Mouse (Mus musculus): ENCODE data around the gene Cyp2d10. TPM values are rescaled to one million over a fixed set of nuclear protein-coding genes. Genes with fewer than 3 reads are reported as not detected.
A peak's percentile ranks its signal among the peaks of the same experiment; 100 is the strongest.
"Not testable (repeated sequence)": the region's sequence is repeated elsewhere in the genome, so short reads cannot be mapped to it uniquely, and the experiment has no call there.

Cyp2d10 gene
- total RNA-seq (2015): not detected in 2 replicates
- not detected in 2 replicates for total RNA-seq (2017)

DNA sequence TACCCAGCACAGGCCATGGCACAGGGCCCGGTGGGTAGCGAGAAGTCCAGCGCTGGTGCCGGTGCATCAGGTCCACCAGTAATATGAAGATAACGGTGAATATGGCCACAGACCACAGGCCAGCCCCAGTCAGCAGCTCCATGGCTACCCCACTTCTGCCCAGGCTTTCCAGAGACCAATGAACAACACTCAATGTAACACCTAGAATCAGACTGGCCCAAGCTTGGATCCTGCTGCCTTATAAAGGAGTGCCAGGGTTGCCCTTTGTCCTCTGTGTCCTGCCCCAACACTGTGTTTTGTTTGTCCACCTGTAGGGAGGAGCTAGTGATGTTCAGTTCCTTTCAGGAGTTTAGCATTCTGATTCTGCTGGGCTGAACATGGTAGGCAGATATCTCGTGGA is at the start of gene Cyp2d10:
TSS of gene Cyp2d10 (minus strand) at position 215 of the 400 bp plus-strand sequence.
- no peak for ATAC-seq (ENCODE audit: poor library complexity, severe bottlenecking)

DNA sequence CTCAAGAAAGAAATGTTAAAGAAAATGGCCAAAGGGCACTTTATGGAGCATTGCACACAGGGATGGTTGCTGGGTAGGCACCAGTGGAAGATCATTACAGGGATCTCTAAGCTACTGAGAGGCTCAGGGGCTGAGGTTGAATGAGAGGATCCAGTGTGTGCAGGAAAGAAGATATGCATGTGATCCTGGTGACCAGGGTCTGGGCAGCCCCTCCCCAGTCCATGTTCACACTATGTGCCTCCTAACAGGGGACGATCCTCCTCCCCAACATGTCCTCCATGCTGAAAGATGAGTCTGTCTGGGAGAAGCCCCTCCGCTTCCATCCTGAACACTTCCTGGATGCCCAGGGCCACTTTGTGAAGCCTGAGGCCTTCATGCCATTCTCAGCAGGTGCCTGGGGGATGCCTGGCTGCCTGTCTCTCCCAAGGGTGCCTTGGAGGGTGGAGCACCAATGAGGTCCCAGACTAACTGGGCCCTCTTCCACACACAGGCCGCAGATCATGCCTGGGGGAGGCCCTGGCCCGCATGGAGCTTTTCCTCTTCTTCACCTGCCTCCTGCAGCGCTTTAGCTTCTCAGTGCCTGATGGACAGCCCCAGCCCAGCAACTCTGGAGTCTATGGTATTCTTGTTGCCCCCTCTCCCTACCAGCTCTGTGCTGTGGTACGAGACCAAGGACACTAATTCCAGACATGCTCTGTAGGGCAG is 49.2 kb upstream of the Cyp2d10 start:
- ATAC-seq (ENCODE audit: poor library complexity, severe bottlenecking): not testable (repeated sequence)

DNA sequence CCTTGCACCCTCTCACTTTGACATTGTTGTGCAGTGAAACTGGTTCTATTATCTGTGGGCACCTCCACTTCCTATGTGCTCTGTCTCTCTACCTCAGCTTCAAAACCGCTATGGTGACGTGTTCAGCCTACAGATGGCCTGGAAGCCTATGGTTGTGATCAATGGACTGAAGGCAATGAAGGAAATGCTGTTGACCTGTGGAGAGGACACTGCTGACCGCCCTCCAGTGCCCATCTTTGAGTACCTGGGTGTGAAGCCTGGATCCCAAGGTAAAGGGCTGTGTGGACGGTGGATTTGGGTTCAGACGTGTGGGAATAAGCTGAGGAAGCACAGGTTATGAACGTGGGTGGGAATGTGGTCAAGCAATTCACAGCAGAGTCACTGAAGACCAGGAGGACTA is 46.5 kb upstream of the Cyp2d10 start:
- not testable (repeated sequence) for ATAC-seq (ENCODE audit: poor library complexity, severe bottlenecking)

- not testable (repeated sequence) for ATAC-seq (ENCODE audit: poor library complexity, severe bottlenecking)
Measured at GRCm38 (mm10) chr15:82452133-82452532, 45.1 kb upstream of the Cyp2d10 start.

DNA sequence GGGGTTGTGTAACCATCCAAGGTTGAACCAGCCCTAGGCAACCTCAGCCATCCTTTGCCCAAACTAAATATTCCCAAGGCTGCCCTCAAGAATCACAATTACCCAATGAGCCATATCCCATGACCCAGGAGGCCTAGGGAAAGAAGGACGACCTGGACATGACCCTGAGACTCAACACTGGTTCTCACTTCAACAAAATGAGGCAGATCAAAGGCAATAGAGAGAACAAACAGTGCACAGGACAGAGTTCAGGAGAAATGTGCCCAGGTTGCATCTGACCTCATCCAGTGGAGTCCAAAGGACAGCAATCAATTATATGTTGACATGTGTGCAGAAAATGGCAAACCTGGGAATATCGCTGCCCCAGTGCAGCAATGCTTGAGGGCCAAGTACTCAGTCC is 43.0 kb upstream of the Cyp2d10 start:
- ATAC-seq (ENCODE audit: poor library complexity, severe bottlenecking): not testable (repeated sequence)

GRCm38 (mm10) chr15:82445196-82445595 is 38.2 kb upstream of the Cyp2d10 start:
- ATAC-seq (ENCODE audit: poor library complexity, severe bottlenecking): no peak

DNA sequence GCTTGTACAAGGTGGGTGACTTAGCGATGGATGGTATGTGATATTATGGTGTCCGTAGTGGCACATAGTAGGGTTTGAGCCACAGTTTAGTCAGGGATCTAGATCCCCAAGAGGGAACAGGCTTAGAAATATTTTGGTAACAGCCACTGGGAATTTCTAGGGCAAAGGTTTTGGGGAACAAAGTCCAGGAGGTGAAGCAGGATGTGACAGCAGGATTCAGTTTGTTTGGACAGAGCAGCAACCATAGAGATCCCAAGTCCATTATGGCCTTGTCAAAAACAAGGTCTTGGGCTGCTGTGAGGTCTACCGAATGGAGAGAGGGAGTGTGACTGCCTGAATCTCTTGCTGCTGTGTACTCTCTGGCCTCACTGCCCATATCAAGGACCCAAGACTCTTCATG is 36.7 kb upstream of the Cyp2d10 start:
- ATAC-seq (ENCODE audit: poor library complexity, severe bottlenecking): no peak

- ATAC-seq (ENCODE audit: poor library complexity, severe bottlenecking): no peak
Measured at GRCm38 (mm10) chr15:82437975-82438617, 31.1 kb upstream of the Cyp2d10 start.

- ATAC-seq (ENCODE audit: poor library complexity, severe bottlenecking): no peak
Measured at GRCm38 (mm10) chr15:82435606-82436005, 28.6 kb upstream of the Cyp2d10 start.

DNA sequence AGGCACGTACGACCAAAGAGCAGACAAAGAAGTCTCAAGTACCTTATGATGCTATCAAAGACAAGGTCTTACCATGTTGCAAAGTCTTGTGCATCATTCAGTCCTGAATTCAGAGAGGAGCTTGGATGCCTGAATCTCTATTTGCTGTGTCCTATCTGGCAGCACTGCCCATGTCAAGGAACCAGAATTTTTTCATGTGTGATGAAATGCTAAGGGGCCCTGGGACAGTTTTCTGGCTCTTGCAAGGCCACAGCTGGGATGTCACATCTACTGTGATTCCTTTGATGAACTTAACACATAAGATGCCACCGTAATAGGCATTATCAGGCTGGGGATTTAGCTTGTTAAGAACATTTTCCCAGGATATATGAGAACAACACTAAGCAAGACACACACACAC is 28.0 kb upstream of the Cyp2d10 start:
- no peak for ATAC-seq (ENCODE audit: poor library complexity, severe bottlenecking)

GRCm38 (mm10) chr15:82434541-82434940 is 27.5 kb upstream of the Cyp2d10 start:
- ATAC-seq (ENCODE audit: poor library complexity, severe bottlenecking): no peak

GRCm38 (mm10) chr15:82433621-82434020 is 26.6 kb upstream of the Cyp2d10 start:
- no peak for ATAC-seq (ENCODE audit: poor library complexity, severe bottlenecking)

- ATAC-seq (ENCODE audit: poor library complexity, severe bottlenecking): no peak
Measured at GRCm38 (mm10) chr15:82433137-82433536, 26.1 kb upstream of the Cyp2d10 start, which contains the start of gene Cyp2d9. Gene Cyp2d9 (plus strand): TSS chr15:82433437.

- no peak for ATAC-seq (ENCODE audit: poor library complexity, severe bottlenecking)
Measured at GRCm38 (mm10) chr15:82423471-82423870, 16.5 kb upstream of the Cyp2d10 start.

- ATAC-seq (ENCODE audit: poor library complexity, severe bottlenecking): no peak
Measured at GRCm38 (mm10) chr15:82422935-82423334, 15.9 kb upstream of the Cyp2d10 start.

DNA sequence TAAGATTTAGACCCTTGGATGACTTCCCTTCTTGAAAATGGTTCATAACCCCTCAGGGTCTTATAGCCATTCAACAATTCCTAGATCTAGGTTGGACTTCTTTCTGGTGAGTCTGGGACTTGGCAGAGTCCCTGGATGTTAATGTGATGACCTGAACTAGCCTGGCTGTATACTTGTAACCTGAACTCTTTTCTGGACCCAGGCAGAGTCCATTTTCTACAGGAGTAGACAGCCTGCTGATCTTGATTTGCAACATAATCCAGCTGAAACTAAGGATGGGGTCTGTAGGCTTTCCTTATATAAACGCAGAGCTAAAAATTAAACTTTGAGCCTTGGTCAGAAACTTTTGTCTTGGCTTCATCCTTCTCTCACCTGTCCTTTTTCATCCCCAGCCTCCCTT is 11.6 kb upstream of the Cyp2d10 start:
- no peak for ATAC-seq (ENCODE audit: poor library complexity, severe bottlenecking)

DNA sequence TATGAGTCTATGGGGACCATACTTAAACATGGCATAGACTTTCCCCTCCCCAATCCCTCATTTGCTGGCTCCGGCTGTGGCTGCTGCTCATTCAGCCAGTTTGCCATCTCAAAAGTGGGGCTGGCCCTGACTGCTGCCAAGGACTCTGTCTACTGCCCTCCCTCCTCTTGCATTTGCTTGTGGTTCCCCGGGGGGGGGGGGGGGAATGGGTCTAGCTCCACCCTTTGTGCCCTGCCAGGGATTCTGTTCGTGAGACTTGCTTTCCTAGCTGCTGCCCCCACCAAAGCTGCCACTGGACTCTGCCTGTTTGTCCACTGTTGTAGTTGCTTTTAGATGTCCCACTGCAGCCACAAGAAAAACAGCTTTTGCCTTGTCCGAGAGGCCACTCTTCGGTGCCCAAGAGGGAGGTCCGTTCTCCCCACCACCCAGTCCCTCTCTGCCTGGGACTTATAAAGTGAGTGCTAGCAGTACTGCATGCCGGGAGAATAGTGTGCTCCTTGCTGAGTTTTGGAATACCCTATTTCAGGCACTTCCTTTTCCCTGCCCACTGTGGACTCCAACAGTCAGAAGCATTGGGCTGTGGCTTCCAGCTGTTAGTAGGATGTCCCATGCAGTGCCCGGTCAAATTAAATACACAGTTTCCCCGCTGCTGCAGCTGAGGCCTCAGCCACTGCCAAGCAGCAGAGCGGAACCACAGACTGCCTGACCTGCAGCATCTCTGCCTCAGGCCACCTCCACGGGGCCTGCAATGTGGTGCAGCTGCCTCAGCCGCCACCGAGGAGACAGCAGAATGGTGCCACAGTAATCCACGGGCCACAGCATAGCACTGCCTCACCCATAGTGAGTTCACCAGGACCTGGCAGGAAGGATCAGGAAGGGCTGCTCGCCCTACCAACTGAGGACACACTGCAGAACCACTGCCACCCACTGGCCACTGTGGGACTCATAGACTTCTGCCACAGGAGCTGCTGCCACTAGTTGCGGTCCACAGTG is 10.1 kb upstream of the Cyp2d10 start:
- ATAC-seq (ENCODE audit: poor library complexity, severe bottlenecking): peak; percentile 94

GRCm38 (mm10) chr15:82407536-82407935 is 541 bp upstream of the Cyp2d10 start:
- ATAC-seq (ENCODE audit: poor library complexity, severe bottlenecking): no peak

GRCm38 (mm10) chr15:82404163-82404562 is 2.8 kb downstream of the Cyp2d10 start:
- ATAC-seq (ENCODE audit: poor library complexity, severe bottlenecking): no peak

- no peak for ATAC-seq (ENCODE audit: poor library complexity, severe bottlenecking)
Measured at GRCm38 (mm10) chr15:82403606-82404005, 3.4 kb downstream of the Cyp2d10 start.

GRCm38 (mm10) chr15:82402741-82403140 is 4.3 kb downstream of the Cyp2d10 start:
- no peak for ATAC-seq (ENCODE audit: poor library complexity, severe bottlenecking)
